Mouse (Mus musculus) CH12.LX (cell line): ENCODE data around the gene Lat. TPM values are rescaled to one million over a fixed set of nuclear protein-coding genes. Genes with fewer than 3 reads are reported as not detected.

Experiments
- DNase-seq: peaks from one replicate; pipeline ENCODE4 v3.0.0-alpha.2; 2013; ENCODE audit errors: extremely low read depth
- H3K27ac ChIP-seq: 2 replicates; pipeline ENCODE4 v1.5.1; 2012; ENCODE audit warnings: low read depth, mild to moderate bottlenecking, control low read depth, moderate library complexity; ENCODE audit not compliant: insufficient read depth
- H3K27me3 ChIP-seq: replicated peaks from 2 replicates; pipeline ENCODE3; 2012; ENCODE audit warnings: inconsistent platforms
- H3K36me3 ChIP-seq, 2 experiments: replicated peaks in 1 of 2; 2 replicates each; pipeline versions ENCODE3 to v1.6.1; 2012; ENCODE audit warnings: inconsistent platforms in 1 of 2, low read length in 1 of 2, mild to moderate bottlenecking in 1 of 2, mixed read lengths in 1 of 2, moderate library complexity in 1 of 2; ENCODE audit not compliant: control insufficient read depth in 1 of 2, insufficient read depth in 1 of 2
- H3K4me1 ChIP-seq, 2 experiments: 2 replicates each; pipeline ENCODE4 v1.6.1; 2012; ENCODE audit warnings: inconsistent platforms in 1 of 2, moderate library complexity in 1 of 2; ENCODE audit not compliant: insufficient read depth in 2 of 2, control insufficient read depth in 1 of 2
- H3K4me2 ChIP-seq: 2 replicates; pipeline ENCODE4 v1.6.1; 2012; ENCODE audit warnings: low read depth, mild to moderate bottlenecking, control low read depth; ENCODE audit not compliant: poor library complexity, insufficient read depth, severe bottlenecking
- H3K4me3 ChIP-seq, 3 experiments: fragments of 150-350 bp in 1 of 3; sonication (generic) in 1 of 3; replicated peaks in 1 of 3; 2 replicates each; pipeline versions ENCODE3 to v1.5.1; 2011 to 2012; ENCODE audit warnings: low read depth in 2 of 3, low read length in 2 of 3, mild to moderate bottlenecking in 2 of 3, moderate library complexity in 2 of 3, control low read depth in 1 of 3, improper control_type of control experiment in 1 of 3, inconsistent platforms in 1 of 3, mixed read lengths in 1 of 3; ENCODE audit not compliant: poor library complexity in 1 of 3
- H3K79me2 ChIP-seq: replicated peaks from 2 replicates; pipeline ENCODE4 v1.6.1; 2012; ENCODE audit warnings: mild to moderate bottlenecking, moderate library complexity; ENCODE audit not compliant: control insufficient read depth, poor library complexity, insufficient read depth, severe bottlenecking; ENCODE audit errors: extremely low read depth
- H3K9ac ChIP-seq: 2 replicates; pipeline ENCODE4 v1.6.1; 2012; ENCODE audit warnings: low read depth, mild to moderate bottlenecking, control low read depth, moderate library complexity; ENCODE audit not compliant: insufficient read depth
- H3K9me3 ChIP-seq: replicated peaks from 2 replicates; pipeline ENCODE3; 2012; ENCODE audit warnings: low read length, inconsistent platforms, mixed read lengths
- BHLHE40 ChIP-seq: IDR thresholded peaks from 2 replicates; pipeline ENCODE4 v1.6.1; 2011; ENCODE audit warnings: mild to moderate bottlenecking, low read depth, low read length, improper control_type of control experiment
- CHD1 ChIP-seq: IDR thresholded peaks from 2 replicates; pipeline ENCODE4 v1.6.1; 2012; ENCODE audit warnings: low read depth, low read length, improper control_type of control experiment, inconsistent platforms
- CHD2 ChIP-seq: IDR thresholded peaks from 2 replicates; pipeline ENCODE4 v1.6.1; 2011; ENCODE audit warnings: low read length, improper control_type of control experiment
- CTCF ChIP-seq, 2 experiments: IDR thresholded peaks in 1 of 2; conservative IDR thresholded peaks in 1 of 2; 2 replicates each; pipeline ENCODE4 v1.5.1; 2011 to 2012; ENCODE audit warnings: low read depth in 2 of 2, low read length in 2 of 2, improper control_type of control experiment in 1 of 2, inconsistent platforms in 1 of 2, mild to moderate bottlenecking in 1 of 2, moderate library complexity in 1 of 2
- E2F4 ChIP-seq: IDR thresholded peaks from 2 replicates; pipeline ENCODE4 v1.6.1; 2011; ENCODE audit warnings: low read depth, low read length, improper control_type of control experiment; ENCODE audit not compliant: insufficient replicate concordance
- ELF1 ChIP-seq: IDR thresholded peaks from 2 replicates; pipeline ENCODE4 v1.6.1; 2014; ENCODE audit warnings: low read depth, mild to moderate bottlenecking, inconsistent platforms, low read length, improper control_type of control experiment
- HCFC1 ChIP-seq: IDR thresholded peaks from 2 replicates; pipeline ENCODE4 v1.6.1; 2012; ENCODE audit warnings: low read depth, mild to moderate bottlenecking, inconsistent platforms, low read length, improper control_type of control experiment
- IRF4 ChIP-seq: IDR thresholded peaks from 2 replicates; pipeline ENCODE4 v1.6.1; 2014; ENCODE audit warnings: low read depth, mild to moderate bottlenecking, inconsistent platforms, low read length, improper control_type of control experiment
- MAFK ChIP-seq: IDR thresholded peaks from 2 replicates; pipeline ENCODE4 v1.6.1; 2011; ENCODE audit warnings: low read length, improper control_type of control experiment; ENCODE audit not compliant: insufficient replicate concordance
- MAX ChIP-seq: IDR thresholded peaks from 2 replicates; pipeline ENCODE4 v1.6.1; 2011; ENCODE audit warnings: low read length, improper control_type of control experiment
- MAZ ChIP-seq: IDR thresholded peaks from 2 replicates; pipeline ENCODE4 v1.6.1; 2012; ENCODE audit warnings: low read depth, mild to moderate bottlenecking, inconsistent platforms, low read length, improper control_type of control experiment, moderate library complexity
- MXI1 ChIP-seq: IDR thresholded peaks from 2 replicates; pipeline ENCODE4 v1.6.1; 2011; ENCODE audit warnings: mild to moderate bottlenecking, low read depth, low read length, improper control_type of control experiment
- NELFE ChIP-seq: IDR thresholded peaks from 2 replicates; pipeline ENCODE4 v1.6.1; 2011; ENCODE audit warnings: low read depth, low read length, improper control_type of control experiment
- PAX5 ChIP-seq: IDR thresholded peaks from 2 replicates; pipeline ENCODE4 v1.6.1; 2012; ENCODE audit warnings: low read length, inconsistent platforms, mixed read lengths
- POLR2A ChIP-seq: IDR thresholded peaks from 2 replicates; pipeline ENCODE4 v1.6.1; 2011; ENCODE audit warnings: low read depth, mild to moderate bottlenecking, improper control_type of control experiment, low read length
- POLR2AphosphoS2 ChIP-seq: IDR thresholded peaks from 2 replicates; pipeline ENCODE4 v1.6.1; 2011; ENCODE audit warnings: low read depth, low read length, improper control_type of control experiment
- RCOR1 ChIP-seq: conservative IDR thresholded peaks from 2 replicates; pipeline ENCODE4 v1.6.1; 2012; ENCODE audit warnings: low read depth, mild to moderate bottlenecking, inconsistent platforms, low read length, improper control_type of control experiment
- SIN3A ChIP-seq: IDR thresholded peaks from 2 replicates; pipeline ENCODE4 v1.6.1; 2012; ENCODE audit warnings: low read length, improper control_type of control experiment, inconsistent platforms
- SMC3 ChIP-seq: IDR thresholded peaks from 2 replicates; pipeline ENCODE4 v1.6.1; 2011; ENCODE audit warnings: low read depth, low read length, improper control_type of control experiment
- TBP ChIP-seq: conservative IDR thresholded peaks from 2 replicates; pipeline ENCODE4 v1.6.1; 2011; ENCODE audit warnings: low read depth, low read length, improper control_type of control experiment
- UBTF ChIP-seq: IDR thresholded peaks from 2 replicates; pipeline ENCODE4 v1.6.1; 2012; ENCODE audit warnings: low read depth, mild to moderate bottlenecking, inconsistent platforms, low read length, improper control_type of control experiment, moderate library complexity
- USF1 ChIP-seq: IDR thresholded peaks from 2 replicates; pipeline ENCODE4 v1.6.1; 2014; ENCODE audit warnings: low read depth, mild to moderate bottlenecking, inconsistent platforms, low read length, improper control_type of control experiment
- USF2 ChIP-seq: conservative IDR thresholded peaks from 2 replicates; pipeline ENCODE4 v1.6.1; 2011; ENCODE audit warnings: low read depth, low read length, improper control_type of control experiment
- ZC3H11A ChIP-seq: IDR thresholded peaks from 2 replicates; pipeline ENCODE4 v1.6.1; 2012; ENCODE audit warnings: low read depth, mild to moderate bottlenecking, inconsistent platforms, low read length, improper control_type of control experiment
- ZKSCAN1 ChIP-seq: IDR thresholded peaks from 2 replicates; pipeline ENCODE4 v1.6.1; 2012; ENCODE audit warnings: low read depth, inconsistent platforms, low read length, improper control_type of control experiment, borderline replicate concordance
- ZMIZ1 ChIP-seq: IDR thresholded peaks from 2 replicates; pipeline ENCODE4 v1.6.1; 2012; ENCODE audit warnings: low read depth, mild to moderate bottlenecking, inconsistent platforms, low read length, improper control_type of control experiment
- ZNF384 ChIP-seq: IDR thresholded peaks from 2 replicates; pipeline ENCODE4 v1.6.1; 2012; ENCODE audit warnings: low read depth, low read length, improper control_type of control experiment, inconsistent platforms
- dilution Hi-C: fragments of 300-500 bp; cut with MboI; formaldehyde crosslinking; loops from 2 replicates; pipeline ENCODE4 v1.14.3; 2020; ENCODE audit warnings: low sequenced_read_pairs; ENCODE audit not compliant: extremely low pct_unique_long_range_greater_than_20kb, extremely low pct_ligation_motif_present
- in situ Hi-C: fragments of 300-500 bp; cut with MboI; formaldehyde crosslinking; loops from 3 replicates; pipeline ENCODE4 v1.14.3; 2019; ENCODE audit warnings: low sequenced_read_pairs, low pct_ligation_motif_present, low pct_unique_long_range_greater_than_20kb, mixed read lengths
- polyA plus RNA-seq: library from polyadenylated mRNA; unstranded; fragments of >175 nt; gene quantifications from 2 replicates; pipeline ENCODE4 v1.2.1, GENCODE M21; 2012; ENCODE audit warnings: low read depth; ENCODE audit not compliant: insufficient read length
- total RNA-seq, 2 experiments: library from RNA; depleted of rRNA; stranded (reverse); fragments of 300-350 nt in 1 of 2; fragments of >200 nt in 1 of 2; gene quantifications; 2 replicates each; pipeline ENCODE4 v1.2.3; 2012 to 2014

Lat gene
- total and polyA plus RNA-seq, 3 experiments = 0.42 to 1.1 (median 0.55) TPM

DNA sequence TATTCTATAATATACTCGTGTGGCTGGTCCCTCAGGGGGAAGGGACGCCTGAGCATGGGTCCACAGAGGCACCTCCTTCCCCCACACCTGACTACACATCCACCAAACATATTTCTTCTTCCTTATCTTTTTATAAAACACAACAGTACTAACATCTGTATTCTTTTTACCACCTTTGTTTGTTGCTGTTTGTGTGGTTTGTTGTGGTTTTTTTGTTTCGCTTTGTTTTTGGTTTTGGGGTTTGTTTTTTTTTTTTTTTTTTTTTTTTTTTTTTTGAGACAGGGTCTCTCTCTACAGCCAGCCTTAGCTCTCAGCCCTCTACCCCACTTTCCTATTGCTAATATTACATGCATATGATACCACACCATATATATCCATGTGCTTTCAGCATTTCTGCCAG, 23.4 kb downstream of the Lat start:
- no peaks in the 10 kb centered on the region for H3K36me3 ChIP-seq
- H3K27ac ChIP-seq = no peak overlapping the region
- H3K9ac ChIP-seq = no peak overlapping the region
- H3K9me3 ChIP-seq = no peaks in the 10 kb centered on the region
- in situ Hi-C loops = no loop called here
- peaks cover 3 to 5% of the 10 kb centered on the region in 2 experiments for H3K4me1 ChIP-seq
- no peak for DNase-seq
- dilution Hi-C loops = no loop called here
- no peak overlapping the region for H3K4me2 ChIP-seq
- H3K4me3 ChIP-seq = no peak overlapping the region
- TF ChIP-seq MAFK (no peak), ZNF384 (peak; percentile 47)
- H3K27me3 ChIP-seq = peaks cover 9% of the 10 kb centered on the region
- H3K79me2 ChIP-seq = no peaks in the 10 kb centered on the region; the same call in 1 of the 2 replicates

- H3K79me2 ChIP-seq = no peaks in the 10 kb centered on the region; the same call in 1 of the 2 replicates
- no peak overlapping the region for H3K27ac ChIP-seq
- no peak overlapping the region for H3K9ac ChIP-seq
- H3K4me3 ChIP-seq = no peak overlapping the region
- TF ChIP-seq HCFC1 (no peak), NELFE (no peak)
- in situ Hi-C loops (no loop called here), dilution Hi-C loops (no loop called here)
- H3K27me3 ChIP-seq = peaks cover 6% of the 10 kb centered on the region
- peaks cover 7 to 9% of the 10 kb centered on the region in 2 experiments for H3K4me1 ChIP-seq
- no peak overlapping the region for H3K4me2 ChIP-seq
- no peak for DNase-seq
- H3K36me3 ChIP-seq = no peaks in the 10 kb centered on the region
- no peaks in the 10 kb centered on the region for H3K9me3 ChIP-seq
Measured at GRCm38 (mm10) chr7:126345557-126345956, 23.8 kb downstream of the Lat start.

- in situ Hi-C loops (no loop called here), dilution Hi-C loops (no loop called here)
- Histone ChIP-seq H3K36me3 (no peaks in the 10 kb centered on the region), H3K4me2 (peak overlapping the region; percentile 54), H3K79me2 (no peaks in the 10 kb centered on the region; the same call in 1 of the 2 replicates), H3K4me1 (peaks cover 11 to 22% of the 10 kb centered on the region in 2 experiments), H3K9me3 (no peaks in the 10 kb centered on the region), H3K4me3 (no peak overlapping the region), H3K27ac (no peak overlapping the region), H3K9ac (no peak overlapping the region), H3K27me3 (peaks cover 2% of the 10 kb centered on the region)
- peak; percentile 52 for DNase-seq
- TF ChIP-seq UBTF = 0 out of 2 replicates have a peak, but pooled peaks have one; percentile 33
- TF ChIP-seq SMC3 = no peak
- no peak for TF ChIP-seq MAX
- no peak for TF ChIP-seq NELFE
- TF ChIP-seq IRF4 = 0 out of 2 replicates have a peak, but pooled peaks have one; percentile 44
- 0 out of 2 replicates have a peak, but pooled peaks have one; percentile 39 for TF ChIP-seq MAZ
- 0 out of 2 replicates have a peak, but pooled peaks have one; percentile 55 for TF ChIP-seq TBP
- no peak for TF ChIP-seq ZC3H11A
- TF ChIP-seq SIN3A = peak; percentile 51; the same call in 1 of the 2 replicates
- no peak for TF ChIP-seq ZMIZ1
- no peak for TF ChIP-seq ELF1
- TF ChIP-seq ZNF384 = no peak
- no peak for TF ChIP-seq CHD1
- no peak for TF ChIP-seq RCOR1
- TF ChIP-seq E2F4 = no peak
- no peak for TF ChIP-seq MXI1
- TF ChIP-seq POLR2A = no peak
- TF ChIP-seq ZKSCAN1 = no peak
- TF ChIP-seq BHLHE40 = peak; percentile 11; the same call in 1 of the 2 replicates
- no peak for TF ChIP-seq MAFK
- no peak for TF ChIP-seq USF1
- TF ChIP-seq PAX5 = no peak
- no peak for TF ChIP-seq CTCF (conservative IDR thresholded peaks at IDR 0.05 in 1 of 2, IDR thresholded peaks at IDR 0.05 in 1 of 2; ENCODE audit: low read depth in 2 of 2, low read length in 2 of 2)
- no peak for TF ChIP-seq CHD2
- no peak for TF ChIP-seq POLR2AphosphoS2
- no peak for TF ChIP-seq USF2
- no peak for TF ChIP-seq HCFC1
Measured at GRCm38 (mm10) chr7:126340896-126341295, 28.5 kb downstream of the Lat start.
